Mouse (Mus musculus): ENCODE results near the gene Etfbkmt.

DNA sequence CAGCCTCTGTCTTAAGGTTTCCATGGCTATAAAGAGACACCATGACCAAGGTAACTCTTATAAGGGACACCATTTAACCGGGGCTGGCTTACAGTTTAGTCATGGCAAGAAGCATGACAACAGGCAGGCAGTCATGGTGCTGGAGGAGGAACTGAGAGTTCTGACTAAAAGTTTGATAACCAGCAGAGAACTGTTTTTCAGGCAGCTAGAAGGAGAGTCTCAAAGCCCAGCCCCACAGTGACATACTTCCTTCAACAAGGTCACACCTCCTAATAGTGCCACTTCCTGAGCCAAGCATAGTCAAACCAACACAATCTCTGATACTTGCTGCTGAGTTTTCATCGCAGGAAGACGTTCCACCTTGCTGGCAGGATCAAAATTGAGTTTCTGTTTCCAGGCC, 638 bp upstream of the Etfbkmt start:
- TF ChIP-seq CTCF (IDR thresholded peaks at IDR 0.05; ENCODE audit: borderline replicate concordance, insufficient read depth, low read depth, low read length) (no peak), POLR2A (IDR thresholded peaks at IDR 0.05; ENCODE audit: borderline replicate concordance, insufficient read depth, low read length) (no peak)
